Mouse (Mus musculus) embryonic fibroblast, embryonic 13.5 days (primary cell): ENCODE results near the gene Slc35c1.

ENCODE experiments used
- CTCF ChIP-seq: IDR thresholded peaks from 2 replicates; pipeline ENCODE4 v1.5.1; 2011; ENCODE audit warnings: mild to moderate bottlenecking, control low read depth, low read length, moderate library complexity, borderline replicate concordance; ENCODE audit not compliant: insufficient read depth
- POLR2A ChIP-seq: IDR thresholded peaks from 2 replicates; pipeline ENCODE4 v1.6.1; 2011; ENCODE audit warnings: low read depth, mild to moderate bottlenecking, control low read depth, low read length, moderate library complexity

GRCm38 (mm10) chr2:92503421-92503820 is 43.1 kb upstream of the Slc35c1 start:
- TF ChIP-seq CTCF = no peak
- no peak for TF ChIP-seq POLR2A
